Mouse (Mus musculus) ES-E14 (cell line): ENCODE data around the gene Dnph1.

ENCODE experiments used
- CHD2 ChIP-seq: IDR thresholded peaks from 2 replicates; pipeline ENCODE4 v1.6.1; 2014; ENCODE audit warnings: mild to moderate bottlenecking, low read depth, low read length, inconsistent platforms
- HCFC1 ChIP-seq: IDR thresholded peaks from 2 replicates; pipeline ENCODE4 v1.6.1; 2012; ENCODE audit warnings: low read length, inconsistent platforms, borderline replicate concordance; ENCODE audit not compliant: insufficient read depth

- TF ChIP-seq CHD2 (no peak), HCFC1 (no peak)
These were observed 42.0 kb upstream of the Dnph1 start for GRCm38 (mm10) chr17:46454539-46454938.
